Mouse (Mus musculus) forebrain, embryonic 16.5 days (tissue): ENCODE data around the gene Maats1. TPM values are rescaled to one million over a fixed set of nuclear protein-coding genes. Genes with fewer than 3 reads are reported as not detected.

Experiments used
- ATAC-seq: fragments of 200-750 bp; cut with Nextera tagmentation; 2 replicates; pipeline ENCODE4 v1.8.0; 2017; ENCODE audit warnings: mild to moderate bottlenecking, moderate library complexity
- H3K27ac ChIP-seq: fragments of 300-500 bp; sonication (generic); 2 replicates; pipeline ENCODE4 v1.5.1; 2014; ENCODE audit warnings: low read length, control low read depth
- H3K27me3 ChIP-seq: fragments of 300-500 bp; sonication (generic); replicated peaks from 2 replicates; pipeline ENCODE4 v1.6.1; 2014; ENCODE audit warnings: low read length; ENCODE audit not compliant: control insufficient read depth, insufficient read depth
- H3K36me3 ChIP-seq: fragments of 300-500 bp; sonication (generic); 2 replicates; pipeline ENCODE4 v1.6.1; 2014; ENCODE audit not compliant: control insufficient read depth, insufficient read depth
- H3K4me1 ChIP-seq: fragments of 300-500 bp; sonication (generic); replicated peaks from 2 replicates; pipeline ENCODE4 v1.6.1; 2014; ENCODE audit warnings: low read length; ENCODE audit not compliant: control insufficient read depth, insufficient read depth
- H3K4me2 ChIP-seq: fragments of 300-500 bp; sonication (generic); 2 replicates; pipeline ENCODE4 v1.6.1; 2014; ENCODE audit warnings: mild to moderate bottlenecking, low read length, control low read depth
- H3K4me3 ChIP-seq: fragments of 300-500 bp; sonication (generic); replicated peaks from 2 replicates; pipeline ENCODE4 v1.5.1; 2014; ENCODE audit warnings: mild to moderate bottlenecking, low read length, control low read depth
- H3K9ac ChIP-seq: fragments of 300-500 bp; sonication (generic); replicated peaks from 2 replicates; pipeline ENCODE4 v1.6.1; 2014; ENCODE audit warnings: low read depth, low read length, control low read depth
- H3K9me3 ChIP-seq: fragments of 300-500 bp; sonication (generic); 2 replicates; pipeline ENCODE4 v1.6.1; 2016; ENCODE audit warnings: low read length; ENCODE audit not compliant: control insufficient read depth
- WGBS: fragments of 180-500 bp; shearing (Covaris S2); extraction: QIAGEN DNeasy Blood & Tissue Kit; methylation state at CpG from one replicate; pipeline ENCODE4 v1.1.7; 2014; 5-methylcytosine and 5-hydroxymethylcytosine counted together
- polyA plus RNA-seq: library from polyadenylated mRNA; unstranded; fragments of >200 nt; fragmentation: Nextera tagmentation; extraction: Ambion mirVana; gene quantifications from 2 replicates; pipeline ENCODE4 v1.2.1, GENCODE M21; 2015

Maats1 gene
- polyA plus RNA-seq, 1 experiment from 2014 or later: 0.66 TPM

GRCm38 (mm10) chr16:38354185-38354913 is 12.4 kb upstream of the Maats1 start:
- ATAC-seq: no peak
- H3K9me3 ChIP-seq: no peaks in the 10 kb centered on the region
- H3K4me3 ChIP-seq: no peak overlapping the region
- H3K4me2 ChIP-seq: no peak overlapping the region
- H3K9ac ChIP-seq: no peak overlapping the region
- WGBS: 91% methylated on average over 5 of the region's 5 CpGs
- H3K36me3 ChIP-seq: peaks cover 15% of the 10 kb centered on the region
- H3K4me1 ChIP-seq: no peaks in the 10 kb centered on the region
- H3K27ac ChIP-seq: no peak overlapping the region
- no peaks in the 10 kb centered on the region for H3K27me3 ChIP-seq

- WGBS: 96% methylated on average over 2 of the region's 2 CpGs
- H3K27me3 ChIP-seq: no peaks in the 10 kb centered on the region
- H3K4me2 ChIP-seq: no peak overlapping the region
- H3K27ac ChIP-seq: no peak overlapping the region
- no peaks in the 10 kb centered on the region for H3K4me1 ChIP-seq
- no peaks in the 10 kb centered on the region for H3K9me3 ChIP-seq
- no peak for ATAC-seq
- no peak overlapping the region for H3K4me3 ChIP-seq
- no peak overlapping the region for H3K9ac ChIP-seq
- H3K36me3 ChIP-seq: peaks cover 15% of the 10 kb centered on the region
These were observed 11.7 kb upstream of the Maats1 start for GRCm38 (mm10) chr16:38353642-38354041.

- no peak for ATAC-seq
- Histone ChIP-seq H3K9me3 (no peaks in the 10 kb centered on the region), H3K9ac (no peak overlapping the region), H3K4me1 (peaks cover 3% of the 10 kb centered on the region; the same call in 1 of the 2 replicates), H3K36me3 (peaks cover 15% of the 10 kb centered on the region), H3K27me3 (no peaks in the 10 kb centered on the region), H3K4me3 (no peak overlapping the region), H3K4me2 (no peak overlapping the region), H3K27ac (no peak overlapping the region)
These were observed 10.9 kb upstream of the Maats1 start for GRCm38 (mm10) chr16:38352851-38353250.

GRCm38 (mm10) chr16:38352031-38352430 is 10.1 kb upstream of the Maats1 start:
- ATAC-seq: no peak
- Histone ChIP-seq H3K9me3 (no peaks in the 10 kb centered on the region), H3K36me3 (peaks cover 15% of the 10 kb centered on the region), H3K4me2 (no peak overlapping the region), H3K4me1 (peaks cover 7% of the 10 kb centered on the region), H3K27ac (no peak overlapping the region), H3K9ac (no peak overlapping the region), H3K4me3 (no peak overlapping the region), H3K27me3 (no peaks in the 10 kb centered on the region)
- WGBS: 81% methylated on average over 7 of the region's 7 CpGs

GRCm38 (mm10) chr16:38350939-38351338 is 9.0 kb upstream of the Maats1 start:
- no peak overlapping the region for H3K4me3 ChIP-seq
- no peaks in the 10 kb centered on the region for H3K9me3 ChIP-seq
- H3K9ac ChIP-seq: no peak overlapping the region
- H3K27me3 ChIP-seq: no peaks in the 10 kb centered on the region
- peaks cover 9% of the 10 kb centered on the region for H3K4me1 ChIP-seq
- no peak overlapping the region for H3K27ac ChIP-seq
- H3K36me3 ChIP-seq: peaks cover 15% of the 10 kb centered on the region
- no peak overlapping the region for H3K4me2 ChIP-seq
- no peak for ATAC-seq
- 86% methylated on average over 6 of the region's 6 CpGs for WGBS

GRCm38 (mm10) chr16:38350361-38350855 is 8.5 kb upstream of the Maats1 start:
- ATAC-seq: no peak
- Histone ChIP-seq H3K4me3 (no peak overlapping the region), H3K4me1 (peaks cover 9% of the 10 kb centered on the region), H3K9ac (no peak overlapping the region), H3K4me2 (no peak overlapping the region), H3K36me3 (peaks cover 15% of the 10 kb centered on the region), H3K9me3 (no peaks in the 10 kb centered on the region), H3K27me3 (no peaks in the 10 kb centered on the region), H3K27ac (no peak overlapping the region)
- WGBS: 96% methylated on average over 7 of the region's 7 CpGs

DNA sequence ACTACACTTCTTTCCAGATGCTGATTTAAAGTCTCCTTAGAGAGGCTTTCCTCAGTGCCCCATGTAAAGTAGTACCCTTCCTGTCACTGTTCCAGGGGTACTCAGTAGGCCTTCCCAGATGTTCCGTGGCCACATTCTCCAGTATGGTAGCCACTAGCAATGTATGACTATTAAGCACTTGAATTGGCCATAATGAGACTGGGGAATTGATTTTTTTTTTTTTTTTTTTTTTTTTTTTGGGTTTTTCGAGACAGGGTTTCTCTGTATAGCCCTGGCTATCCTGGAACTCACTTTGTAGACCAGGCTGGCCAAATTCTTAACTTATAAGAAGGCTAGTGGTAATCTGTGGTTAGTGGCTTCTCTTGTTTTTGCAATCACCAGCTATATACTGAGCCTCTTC is 7.9 kb upstream of the Maats1 start:
- Histone ChIP-seq H3K27me3 (no peaks in the 10 kb centered on the region), H3K9me3 (no peaks in the 10 kb centered on the region), H3K27ac (no peak overlapping the region), H3K36me3 (peaks cover 15% of the 10 kb centered on the region), H3K4me2 (no peak overlapping the region), H3K4me3 (no peak overlapping the region), H3K4me1 (peaks cover 9% of the 10 kb centered on the region), H3K9ac (no peak overlapping the region)
- ATAC-seq: no peak
- WGBS: 97% methylated on average over 1 of the region's 2 CpGs

DNA sequence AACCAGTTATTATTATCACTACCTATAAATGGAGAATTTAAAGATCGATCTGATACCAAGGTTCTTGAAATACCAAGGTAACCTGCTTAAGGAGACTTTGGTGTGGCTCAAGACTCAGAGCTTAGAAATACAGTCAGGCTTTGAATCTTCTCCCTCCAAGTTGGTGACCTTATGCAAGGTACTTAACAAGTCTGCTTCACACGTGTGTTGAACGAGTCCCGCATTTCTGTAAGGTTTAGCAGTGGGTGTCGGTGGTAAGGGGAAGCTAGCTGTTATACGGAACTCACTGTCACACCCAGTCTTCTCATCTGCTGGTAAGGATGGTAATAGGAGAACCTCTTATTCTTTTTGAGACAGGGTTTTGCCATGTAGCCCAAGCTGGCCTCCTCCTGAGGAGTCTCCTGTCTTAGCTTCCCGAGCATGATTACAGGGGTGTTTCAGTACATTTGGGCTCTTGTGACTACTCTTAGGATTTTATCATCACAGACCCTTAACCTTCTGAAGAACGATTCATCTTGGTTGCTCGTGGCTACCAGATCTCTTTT is 6.3 kb upstream of the Maats1 start:
- Histone ChIP-seq H3K36me3 (peaks cover 15% of the 10 kb centered on the region), H3K27ac (no peak overlapping the region), H3K9ac (no peak overlapping the region), H3K27me3 (no peaks in the 10 kb centered on the region), H3K9me3 (no peaks in the 10 kb centered on the region), H3K4me3 (no peak overlapping the region), H3K4me1 (peaks cover 9% of the 10 kb centered on the region), H3K4me2 (no peak overlapping the region)
- WGBS: 94% methylated on average over 9 of the region's 9 CpGs
- no peak for ATAC-seq

GRCm38 (mm10) chr16:38347588-38347987 is 5.6 kb upstream of the Maats1 start:
- 64% methylated on average over 6 of the region's 6 CpGs for WGBS
- H3K27ac ChIP-seq: no peak overlapping the region
- H3K4me3 ChIP-seq: peak overlapping the region; percentile 79
- no peaks in the 10 kb centered on the region for H3K27me3 ChIP-seq
- ATAC-seq: no peak
- no peaks in the 10 kb centered on the region for H3K9me3 ChIP-seq
- H3K9ac ChIP-seq: no peak overlapping the region; the same call in 1 of the 2 replicates
- peaks cover 9% of the 10 kb centered on the region for H3K4me1 ChIP-seq
- H3K36me3 ChIP-seq: peaks cover 15% of the 10 kb centered on the region
- peak overlapping the region; percentile 70 for H3K4me2 ChIP-seq
